Mouse (Mus musculus): ENCODE results near the gene Fryl. TPM values are rescaled to one million over a fixed set of nuclear protein-coding genes. Genes with fewer than 3 reads are reported as not detected.

The Fryl gene
- polyA plus RNA-seq, 1 experiment from 2014 or later: 53.2 TPM

DNA sequence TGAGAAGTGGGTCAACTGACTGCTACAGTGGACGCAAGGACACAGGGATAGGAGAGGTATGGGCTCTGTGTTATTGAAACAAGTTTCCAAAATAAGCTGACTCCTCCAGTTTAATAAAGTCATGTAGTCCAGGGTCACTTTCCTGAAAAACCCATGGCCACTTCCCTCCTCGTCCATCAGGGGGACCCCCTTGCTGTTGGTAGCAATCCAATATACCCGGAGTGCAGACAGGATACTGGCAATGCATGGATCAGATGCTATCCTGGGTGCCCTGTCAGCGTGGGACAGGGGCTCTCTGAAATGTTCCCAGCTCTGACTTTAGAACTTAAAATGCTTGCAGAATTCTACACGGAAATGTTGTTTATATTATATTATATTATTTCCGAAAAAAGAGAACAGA is 34.0 kb downstream of the Fryl start:
- peak; percentile 44 for DNase-seq (ENCODE audit: low spot score)
- no peak overlapping the region for H3K27ac ChIP-seq (ENCODE audit: low read depth, low read length)

DNA sequence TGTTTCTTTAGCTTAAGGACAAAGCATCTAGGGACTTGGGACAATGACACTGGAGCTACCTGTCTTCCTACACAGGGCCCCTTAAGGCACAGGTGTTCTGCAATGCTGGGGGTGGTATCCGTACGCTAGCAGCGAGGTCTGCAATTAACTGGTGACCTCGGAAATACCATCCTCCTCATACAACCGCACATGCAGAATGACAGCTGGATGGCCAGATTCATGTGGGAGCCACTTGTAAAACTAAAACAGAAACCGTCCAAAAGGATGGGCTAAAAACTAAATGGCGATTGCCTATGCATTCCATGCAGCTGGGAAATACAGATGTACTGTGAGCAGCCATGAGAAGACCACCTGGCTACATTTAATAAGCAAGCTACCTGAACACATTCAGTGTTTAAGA is 34.6 kb downstream of the Fryl start:
- DNase-seq (ENCODE audit: low spot score): no peak

More for the DNA sequence above, 34.0 kb downstream of the Fryl start:
- no peaks in the 10 kb centered on the region for H3K27me3 ChIP-seq (ENCODE audit: control insufficient read depth, insufficient read depth, low read length)
- no peaks in the 10 kb centered on the region for H3K4me1 ChIP-seq (replicated peaks; ENCODE audit: control insufficient read depth, insufficient read depth, low read length)
- H3K9ac ChIP-seq (ENCODE audit: low read depth, low read length): no peak overlapping the region
- 0 out of 2 replicates have a peak, but pooled peaks cover 2% of the 10 kb centered on the region for H3K36me3 ChIP-seq (ENCODE audit: control insufficient read depth, insufficient read depth, low read length)
- no peak for ATAC-seq (ENCODE audit: low FRiP score)
- WGBS: 46% methylated on average over 6 of the region's 6 CpGs
- H3K4me2 ChIP-seq (replicated peaks; ENCODE audit: low read depth, low read length): no peak overlapping the region
- no peak overlapping the region for H3K4me3 ChIP-seq (ENCODE audit: low read depth, low read length)
- no peaks in the 10 kb centered on the region for H3K9me3 ChIP-seq (ENCODE audit: control insufficient read depth, low read length)

DNA sequence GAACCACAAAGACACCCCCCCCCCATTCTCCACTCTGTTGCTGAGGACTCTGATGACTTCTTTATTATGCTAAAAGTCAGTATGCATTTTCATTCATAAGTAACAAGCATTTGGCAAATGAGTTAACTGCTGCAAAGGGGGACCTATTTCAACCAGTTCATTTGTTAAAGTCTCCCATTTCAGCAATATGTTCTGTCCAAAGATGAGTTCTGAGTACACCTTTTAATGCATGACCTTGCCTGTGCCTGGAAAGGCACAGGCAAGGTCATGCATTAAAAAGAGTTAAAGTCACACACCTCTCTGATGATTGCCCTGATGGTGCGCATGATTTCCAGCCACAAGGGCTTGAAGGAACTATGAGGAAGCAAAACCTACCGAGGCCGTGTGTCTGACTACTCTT is 36.7 kb downstream of the Fryl start:
- no peak overlapping the region for H3K27ac ChIP-seq (ENCODE audit: low read depth, low read length)
- 90% methylated on average over 3 of the region's 3 CpGs for WGBS
- no peak for DNase-seq (ENCODE audit: low spot score)
- ATAC-seq (ENCODE audit: low FRiP score): no peak
- no peaks in the 10 kb centered on the region for H3K27me3 ChIP-seq (ENCODE audit: control insufficient read depth, insufficient read depth, low read length)
- H3K9ac ChIP-seq (ENCODE audit: low read depth, low read length): no peak overlapping the region
- H3K4me3 ChIP-seq (ENCODE audit: low read depth, low read length): no peak overlapping the region
- no peaks in the 10 kb centered on the region for H3K4me1 ChIP-seq (replicated peaks; ENCODE audit: control insufficient read depth, insufficient read depth, low read length)
- H3K36me3 ChIP-seq (ENCODE audit: control insufficient read depth, insufficient read depth, low read length): 0 out of 2 replicates have a peak, but pooled peaks cover 2% of the 10 kb centered on the region
- no peaks in the 10 kb centered on the region for H3K9me3 ChIP-seq (ENCODE audit: control insufficient read depth, low read length)
- H3K4me2 ChIP-seq (replicated peaks; ENCODE audit: low read depth, low read length): no peak overlapping the region

More for the DNA sequence above, 34.6 kb downstream of the Fryl start:
- Histone ChIP-seq H3K9ac (ENCODE audit: low read depth, low read length) (no peak overlapping the region), H3K36me3 (ENCODE audit: control insufficient read depth, insufficient read depth, low read length) (0 out of 2 replicates have a peak, but pooled peaks cover 2% of the 10 kb centered on the region), H3K27me3 (ENCODE audit: control insufficient read depth, insufficient read depth, low read length) (no peaks in the 10 kb centered on the region), H3K4me3 (ENCODE audit: low read depth, low read length) (no peak overlapping the region), H3K9me3 (ENCODE audit: control insufficient read depth, low read length) (no peaks in the 10 kb centered on the region), H3K4me1 (replicated peaks; ENCODE audit: control insufficient read depth, insufficient read depth, low read length) (no peaks in the 10 kb centered on the region), H3K4me2 (replicated peaks; ENCODE audit: low read depth, low read length) (no peak overlapping the region), H3K27ac (ENCODE audit: low read depth, low read length) (no peak overlapping the region)
- no peak for ATAC-seq (ENCODE audit: low FRiP score)
- WGBS: 91% methylated on average over 7 of the region's 7 CpGs

DNA sequence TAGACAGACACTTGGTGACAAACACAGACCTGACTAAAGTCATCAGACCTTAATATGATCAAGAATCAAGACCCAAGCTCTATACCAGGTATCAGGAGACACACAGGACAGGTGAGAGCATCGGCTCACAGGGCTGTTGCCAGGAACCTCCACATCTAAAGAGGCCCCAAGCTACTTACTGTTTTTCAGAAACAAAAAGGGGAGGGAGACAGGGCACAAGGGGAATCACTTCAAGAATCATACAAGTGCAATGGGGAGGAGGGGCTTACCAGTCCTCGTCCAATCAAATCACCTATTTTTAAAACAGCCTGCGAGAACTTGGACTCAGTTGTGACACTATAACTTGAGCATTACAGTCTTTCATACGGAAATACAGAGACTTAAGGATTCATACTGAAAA is 38.4 kb downstream of the Fryl start:
- H3K4me3 ChIP-seq (ENCODE audit: low read depth, low read length): no peak overlapping the region
- no peak overlapping the region for H3K9ac ChIP-seq (ENCODE audit: low read depth, low read length)
- DNase-seq (ENCODE audit: low spot score): no peak
- H3K4me1 ChIP-seq (replicated peaks; ENCODE audit: control insufficient read depth, insufficient read depth, low read length): no peaks in the 10 kb centered on the region
- 0 out of 2 replicates have a peak, but pooled peaks cover 2% of the 10 kb centered on the region for H3K36me3 ChIP-seq (ENCODE audit: control insufficient read depth, insufficient read depth, low read length)
- no peak for ATAC-seq (ENCODE audit: low FRiP score)
- no peak overlapping the region for H3K4me2 ChIP-seq (replicated peaks; ENCODE audit: low read depth, low read length)
- no peaks in the 10 kb centered on the region for H3K27me3 ChIP-seq (ENCODE audit: control insufficient read depth, insufficient read depth, low read length)
- no peak overlapping the region for H3K27ac ChIP-seq (ENCODE audit: low read depth, low read length)
- 97% methylated on average over 4 of the region's 4 CpGs for WGBS
- no peaks in the 10 kb centered on the region for H3K9me3 ChIP-seq (ENCODE audit: control insufficient read depth, low read length)

DNA sequence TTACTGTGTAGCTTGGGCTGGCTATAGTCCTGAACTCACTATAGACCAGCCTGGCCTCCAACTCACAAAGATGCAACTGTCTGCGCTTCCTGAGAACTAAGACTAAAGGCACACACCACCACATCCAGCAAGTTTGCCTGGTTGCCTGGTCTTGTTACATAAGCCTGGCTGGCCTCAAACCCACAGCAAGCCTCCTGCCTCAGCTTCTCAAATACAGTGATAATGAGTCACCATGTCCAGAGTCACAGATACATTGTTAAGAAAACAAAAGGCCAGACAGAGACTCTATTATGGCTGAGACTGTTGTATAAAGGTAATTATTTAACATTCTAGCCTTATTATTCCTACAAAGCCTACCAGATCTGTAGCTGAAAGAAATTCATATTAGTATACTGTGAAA is 39.3 kb downstream of the Fryl start:
- H3K4me2 ChIP-seq (replicated peaks; ENCODE audit: low read depth, low read length): no peak overlapping the region
- 0 out of 2 replicates have a peak, but pooled peaks cover 2% of the 10 kb centered on the region for H3K36me3 ChIP-seq (ENCODE audit: control insufficient read depth, insufficient read depth, low read length)
- 100% methylated on average over 1 of the region's 1 CpGs for WGBS
- no peaks in the 10 kb centered on the region for H3K4me1 ChIP-seq (replicated peaks; ENCODE audit: control insufficient read depth, insufficient read depth, low read length)
- ATAC-seq (ENCODE audit: low FRiP score) (no peak), DNase-seq (ENCODE audit: low spot score) (no peak)
- H3K27me3 ChIP-seq (ENCODE audit: control insufficient read depth, insufficient read depth, low read length): no peaks in the 10 kb centered on the region
- H3K4me3 ChIP-seq (ENCODE audit: low read depth, low read length): no peak overlapping the region
- H3K9me3 ChIP-seq (ENCODE audit: control insufficient read depth, low read length): no peaks in the 10 kb centered on the region
- H3K9ac ChIP-seq (ENCODE audit: low read depth, low read length): no peak overlapping the region
- H3K27ac ChIP-seq (ENCODE audit: low read depth, low read length): no peak overlapping the region

DNA sequence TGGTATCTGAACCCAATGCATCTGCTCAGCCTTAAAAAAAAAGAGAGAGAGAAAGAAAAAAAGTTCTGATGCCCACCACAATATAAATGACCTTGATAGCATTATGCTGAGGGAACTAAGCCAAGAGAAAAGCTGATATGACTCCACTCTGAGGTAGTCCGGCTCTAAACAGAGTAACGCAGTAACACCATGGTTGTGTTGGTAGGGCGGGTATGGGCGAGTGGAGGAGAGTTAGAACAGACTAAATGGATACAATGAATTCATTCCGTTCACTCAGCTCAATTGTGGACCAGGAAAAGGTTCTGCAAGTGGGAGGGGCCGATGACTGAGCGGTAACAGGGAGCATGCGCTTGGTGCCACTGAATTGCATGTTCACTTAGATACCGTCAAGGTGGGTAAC is 40.4 kb downstream of the Fryl start:
- ATAC-seq (ENCODE audit: low FRiP score) (no peak), DNase-seq (ENCODE audit: low spot score) (no peak)
- Histone ChIP-seq H3K4me2 (replicated peaks; ENCODE audit: low read depth, low read length) (no peak overlapping the region), H3K4me1 (replicated peaks; ENCODE audit: control insufficient read depth, insufficient read depth, low read length) (no peaks in the 10 kb centered on the region), H3K4me3 (ENCODE audit: low read depth, low read length) (no peak overlapping the region), H3K36me3 (ENCODE audit: control insufficient read depth, insufficient read depth, low read length) (0 out of 2 replicates have a peak, but pooled peaks cover 2% of the 10 kb centered on the region), H3K27ac (ENCODE audit: low read depth, low read length) (no peak overlapping the region), H3K27me3 (ENCODE audit: control insufficient read depth, insufficient read depth, low read length) (no peaks in the 10 kb centered on the region), H3K9me3 (ENCODE audit: control insufficient read depth, low read length) (no peaks in the 10 kb centered on the region), H3K9ac (ENCODE audit: low read depth, low read length) (no peak overlapping the region)
- 90% methylated on average over 9 of the region's 9 CpGs for WGBS

DNA sequence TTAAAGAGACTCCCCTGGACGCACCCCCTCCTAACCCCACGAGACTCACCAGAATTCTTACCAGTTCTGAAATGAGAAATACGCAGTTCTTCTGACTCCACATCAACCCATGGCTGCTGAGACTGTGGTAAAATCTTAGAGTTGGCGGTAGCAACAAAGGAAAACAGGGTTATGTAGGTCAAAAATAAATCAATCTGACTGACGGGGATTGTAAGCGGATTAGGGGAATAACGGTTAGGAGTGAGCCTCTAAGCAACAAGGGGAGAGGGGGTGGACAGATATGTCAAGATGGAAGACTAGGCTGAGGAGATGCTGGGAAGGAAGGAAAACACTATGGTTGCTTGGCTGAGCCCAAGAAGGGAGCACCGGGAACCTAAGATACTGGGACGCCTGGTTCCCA is 44.0 kb downstream of the Fryl start:
- Histone ChIP-seq H3K4me2 (replicated peaks; ENCODE audit: low read depth, low read length) (no peak overlapping the region), H3K36me3 (ENCODE audit: control insufficient read depth, insufficient read depth, low read length) (no peaks in the 10 kb centered on the region), H3K27ac (ENCODE audit: low read depth, low read length) (no peak overlapping the region), H3K9ac (ENCODE audit: low read depth, low read length) (no peak overlapping the region), H3K4me3 (ENCODE audit: low read depth, low read length) (no peak overlapping the region), H3K4me1 (replicated peaks; ENCODE audit: control insufficient read depth, insufficient read depth, low read length) (no peaks in the 10 kb centered on the region), H3K9me3 (ENCODE audit: control insufficient read depth, low read length) (no peaks in the 10 kb centered on the region), H3K27me3 (ENCODE audit: control insufficient read depth, insufficient read depth, low read length) (no peaks in the 10 kb centered on the region)
- ATAC-seq (ENCODE audit: low FRiP score): no peak
- DNase-seq (ENCODE audit: low spot score): no peak
- WGBS: 85% methylated on average over 9 of the region's 9 CpGs

DNA sequence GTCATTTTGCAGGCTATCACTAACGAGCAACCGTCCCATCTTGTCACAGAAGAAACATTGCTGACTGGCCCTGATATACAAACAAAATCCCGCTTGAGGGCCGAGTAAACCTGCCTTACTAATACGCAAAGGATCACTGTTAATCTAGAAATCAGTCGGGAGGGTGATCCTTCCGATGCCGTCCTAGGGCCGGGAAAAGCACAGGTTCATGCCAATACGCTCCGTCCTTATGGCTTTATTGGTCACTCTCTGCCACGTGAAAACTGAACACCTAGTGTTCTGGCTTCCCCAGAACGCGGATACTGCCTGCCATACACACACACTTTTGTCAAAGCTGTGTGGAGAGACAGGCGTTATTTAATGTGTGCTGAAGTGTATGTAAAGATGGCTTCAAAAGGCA is 44.5 kb downstream of the Fryl start:
- Histone ChIP-seq H3K4me3 (ENCODE audit: low read depth, low read length) (no peak overlapping the region), H3K27ac (ENCODE audit: low read depth, low read length) (no peak overlapping the region), H3K9ac (ENCODE audit: low read depth, low read length) (no peak overlapping the region), H3K4me1 (replicated peaks; ENCODE audit: control insufficient read depth, insufficient read depth, low read length) (no peaks in the 10 kb centered on the region), H3K4me2 (replicated peaks; ENCODE audit: low read depth, low read length) (no peak overlapping the region), H3K36me3 (ENCODE audit: control insufficient read depth, insufficient read depth, low read length) (no peaks in the 10 kb centered on the region), H3K9me3 (ENCODE audit: control insufficient read depth, low read length) (no peaks in the 10 kb centered on the region), H3K27me3 (ENCODE audit: control insufficient read depth, insufficient read depth, low read length) (no peaks in the 10 kb centered on the region)
- WGBS: 96% methylated on average over 15 of the region's 15 CpGs
- no peak for ATAC-seq (ENCODE audit: low FRiP score)
- DNase-seq (ENCODE audit: low spot score): no peak

DNA sequence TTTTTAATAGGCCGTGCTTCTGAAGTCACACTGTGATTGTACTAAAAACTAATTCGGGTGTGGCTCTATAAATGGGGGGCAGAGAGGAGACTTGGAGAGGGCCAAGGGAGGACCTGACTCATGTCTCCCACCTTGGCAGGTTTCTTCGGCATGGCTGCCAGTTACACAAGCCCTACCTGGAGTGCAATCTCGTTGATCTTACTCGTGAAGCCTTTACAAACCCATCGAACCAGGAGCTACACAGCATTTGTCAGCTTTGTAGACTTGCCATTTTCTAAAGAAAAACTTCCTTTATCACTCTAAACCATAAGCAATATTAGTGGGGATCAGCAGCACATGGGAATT is 45.5 kb downstream of the Fryl start:
- no peak overlapping the region for H3K27ac ChIP-seq (ENCODE audit: low read depth, low read length)
- no peak overlapping the region for H3K4me2 ChIP-seq (replicated peaks; ENCODE audit: low read depth, low read length)
- 98% methylated on average over 6 of the region's 6 CpGs for WGBS
- ATAC-seq (ENCODE audit: low FRiP score) (no peak), DNase-seq (ENCODE audit: low spot score) (no peak)
- no peaks in the 10 kb centered on the region for H3K4me1 ChIP-seq (replicated peaks; ENCODE audit: control insufficient read depth, insufficient read depth, low read length)
- H3K27me3 ChIP-seq (ENCODE audit: control insufficient read depth, insufficient read depth, low read length): no peaks in the 10 kb centered on the region
- H3K9ac ChIP-seq (ENCODE audit: low read depth, low read length): no peak overlapping the region
- H3K36me3 ChIP-seq (ENCODE audit: control insufficient read depth, insufficient read depth, low read length): no peaks in the 10 kb centered on the region
- H3K4me3 ChIP-seq (ENCODE audit: low read depth, low read length): no peak overlapping the region
- H3K9me3 ChIP-seq (ENCODE audit: control insufficient read depth, low read length): no peaks in the 10 kb centered on the region
